In the genomic region with DNA sequence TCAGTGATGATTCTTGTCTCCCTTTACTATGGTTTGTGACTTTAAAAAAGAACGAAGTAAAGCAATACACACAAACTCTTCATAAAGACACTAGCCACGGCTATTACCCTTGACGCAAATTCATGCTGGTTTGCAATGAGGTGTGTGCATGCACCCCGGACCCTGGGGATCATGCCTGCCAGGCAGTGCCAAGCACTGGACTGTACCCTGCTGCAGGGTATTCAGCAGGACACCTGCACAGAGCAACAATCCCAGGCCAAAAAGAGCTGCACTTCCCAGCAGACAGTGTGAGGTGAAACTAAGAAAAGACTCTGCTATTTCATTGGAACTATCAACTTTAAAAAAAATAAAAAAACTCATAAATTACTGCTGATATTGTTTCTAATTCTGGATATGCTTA, we compare ENCODE assay signal across 8 mouse cellular contexts.
DNase-seq lines count a peak whose midpoint lies in the region; ATAC-seq and TF ChIP-seq lines count a peak whose summit lies in the region.

No protein-coding gene starts in this region.

- TF ChIP-seq CTCF in lung, postnatal 0 days (IDR thresholded peaks at IDR 0.05), result no peak

- DNase-seq in adrenal gland, postnatal 14 days, result peak; percentile 10
- DNase-seq in adrenal gland, postnatal 36 days, result no peak
- no peak for DNase-seq in lung, postnatal 0 days (ENCODE audit: low spot score)
- DNase-seq in lung, postnatal 36 days, result no peak
- no peak for DNase-seq in liver, embryonic 13.5 days
- no peak for DNase-seq in T-cell, adult 2 months (ENCODE audit: low spot score)
- no peak for DNase-seq in cerebellum, adult 9-11 months

- no peak overlapping the region for H3K9ac ChIP-seq in lung, postnatal 0 days (replicated peaks; ENCODE audit: low read depth)
- H3K9ac ChIP-seq in liver, embryonic 13.5 days, result peak overlapping the region; percentile 42; the same call in 1 of the 2 replicates
- H3K9ac ChIP-seq in stomach, embryonic 15.5 days, result no peak overlapping the region

- no peak for TF ChIP-seq EP300 in lung, postnatal 0 days (IDR thresholded peaks at IDR 0.05)

- no peaks in the 10 kb centered on the region for H3K36me3 ChIP-seq in lung, postnatal 0 days (ENCODE audit: insufficient read depth, low read length)
- no peaks in the 10 kb centered on the region for H3K36me3 ChIP-seq in liver, embryonic 13.5 days
- H3K36me3 ChIP-seq in stomach, embryonic 15.5 days, result no peaks in the 10 kb centered on the region

- no peak for ATAC-seq in lung, postnatal 0 days
- no peak for ATAC-seq in liver, embryonic 13.5 days (ENCODE audit: low read depth)
- ATAC-seq in stomach, embryonic 15.5 days (ENCODE audit: insufficient read depth, low FRiP score, low read depth), result no peak

- H3K4me1 ChIP-seq in lung, postnatal 0 days (ENCODE audit: insufficient read depth, low read depth, low read length), result peaks cover 6% of the 10 kb centered on the region; the same call in 1 of the 2 replicates
- H3K4me1 ChIP-seq in liver, embryonic 13.5 days (replicated peaks), result peaks cover 9% of the 10 kb centered on the region; the same call in 1 of the 2 replicates
- peaks cover 4% of the 10 kb centered on the region; the same call in 1 of the 2 replicates for H3K4me1 ChIP-seq in stomach, embryonic 15.5 days

- no peaks in the 10 kb centered on the region for H3K9me3 ChIP-seq in lung, postnatal 0 days (ENCODE audit: low read length)
- no peaks in the 10 kb centered on the region for H3K9me3 ChIP-seq in liver, embryonic 13.5 days (replicated peaks)
- no peaks in the 10 kb centered on the region for H3K9me3 ChIP-seq in stomach, embryonic 15.5 days

- 39% methylated on average over 4 of the region's 4 CpGs for WGBS in lung, postnatal 0 days
- 48% methylated on average over 4 of the region's 4 CpGs for WGBS in liver, embryonic 13.5 days (ENCODE audit: insufficient replicate concordance)
- WGBS in stomach, embryonic 15.5 days, result 43% methylated on average over 4 of the region's 4 CpGs

- H3K4me2 ChIP-seq in lung, postnatal 0 days (replicated peaks; ENCODE audit: low read depth, low read length), result peak overlapping the region; percentile 61
- peak overlapping the region; percentile 63 for H3K4me2 ChIP-seq in liver, embryonic 13.5 days
- peak overlapping the region; percentile 70 for H3K4me2 ChIP-seq in stomach, embryonic 15.5 days

- peak overlapping the region; percentile 53 for H3K4me3 ChIP-seq in lung, postnatal 0 days (ENCODE audit: low read depth, low read length)
- peak overlapping the region; percentile 59 for H3K4me3 ChIP-seq in liver, embryonic 13.5 days (replicated peaks)
- peak overlapping the region; percentile 54 for H3K4me3 ChIP-seq in stomach, embryonic 15.5 days (replicated peaks)

- H3K27ac ChIP-seq in lung, postnatal 0 days (ENCODE audit: low read length), result no peak overlapping the region
- no peak overlapping the region for H3K27ac ChIP-seq in liver, embryonic 13.5 days
- H3K27ac ChIP-seq in stomach, embryonic 15.5 days, result no peak overlapping the region

- H3K27me3 ChIP-seq in lung, postnatal 0 days (replicated peaks; ENCODE audit: insufficient read depth, low read length), result no peaks in the 10 kb centered on the region
- peaks cover 19% of the 10 kb centered on the region for H3K27me3 ChIP-seq in liver, embryonic 13.5 days
- no peaks in the 10 kb centered on the region for H3K27me3 ChIP-seq in stomach, embryonic 15.5 days (replicated peaks)
